Mouse (Mus musculus) embryonic facial prominence, embryonic 11.5 days (tissue): ENCODE measurements around the gene Cfap45. TPM values are rescaled to one million over a fixed set of nuclear protein-coding genes. Genes with fewer than 3 reads are reported as not detected.

ENCODE experiments used
- ATAC-seq: fragments of 200-750 bp; cut with Nextera tagmentation; replicated peaks from 2 replicates; pipeline ENCODE4 v1.8.0; 2017; ENCODE audit warnings: low read depth; ENCODE audit not compliant: insufficient number of reproducible peaks, low FRiP score, low TSS enrichment
- DNase-seq: peaks from one replicate; pipeline ENCODE4 v3.0.0-alpha.2; 2015; ENCODE audit warnings: low spot score
- H3K27ac ChIP-seq: fragments of 300-500 bp; sonication (generic); replicated peaks from 2 replicates; pipeline ENCODE4 v1.5.1; 2014; ENCODE audit warnings: mild to moderate bottlenecking, low read depth, low read length, control low read depth
- H3K27me3 ChIP-seq: fragments of 300-500 bp; sonication (generic); 2 replicates; pipeline ENCODE4 v1.6.1; 2014; ENCODE audit warnings: mild to moderate bottlenecking, low read length, moderate library complexity, mixed read lengths; ENCODE audit not compliant: control insufficient read depth, insufficient read depth
- H3K36me3 ChIP-seq: fragments of 300-500 bp; sonication (generic); replicated peaks from 2 replicates; pipeline ENCODE4 v1.6.1; 2014; ENCODE audit warnings: low read depth, mild to moderate bottlenecking, low read length, moderate library complexity, mixed read lengths; ENCODE audit not compliant: control insufficient read depth, insufficient read depth
- H3K4me1 ChIP-seq: fragments of 300-500 bp; sonication (generic); 2 replicates; pipeline ENCODE4 v1.6.1; 2014; ENCODE audit warnings: low read length, mixed read lengths; ENCODE audit not compliant: control insufficient read depth, insufficient read depth
- H3K4me2 ChIP-seq: fragments of 300-500 bp; sonication (generic); 2 replicates; pipeline ENCODE4 v1.6.1; 2014; ENCODE audit warnings: low read depth, mild to moderate bottlenecking, control low read depth, low read length, moderate library complexity
- H3K4me3 ChIP-seq: fragments of 300-500 bp; sonication (generic); 2 replicates; pipeline ENCODE4 v1.5.1; 2014; ENCODE audit warnings: low read depth, low read length, control low read depth
- H3K9ac ChIP-seq: fragments of 300-500 bp; sonication (generic); replicated peaks from 2 replicates; pipeline ENCODE4 v1.6.1; 2014; ENCODE audit warnings: mild to moderate bottlenecking, control low read depth, low read length
- H3K9me3 ChIP-seq: fragments of 300-500 bp; sonication (generic); replicated peaks from 2 replicates; pipeline ENCODE4 v1.6.1; 2016; ENCODE audit warnings: mild to moderate bottlenecking, low read length, inconsistent platforms, mixed read lengths; ENCODE audit not compliant: control insufficient read depth
- WGBS: fragments of 180-500 bp; shearing (Covaris S2); extraction: QIAGEN DNeasy Blood & Tissue Kit; methylation state at CpG from one replicate; pipeline ENCODE4 v1.1.7; 2014; 5-methylcytosine and 5-hydroxymethylcytosine counted together
- polyA plus RNA-seq: library from polyadenylated mRNA; unstranded; fragments of >200 nt; fragmentation: Nextera tagmentation; extraction: Ambion mirVana; gene quantifications from 2 replicates; pipeline ENCODE4 v1.2.1, GENCODE M21; 2014

Gene Cfap45
- polyA plus RNA-seq, 1 experiment from 2014 or later, result 0.65 TPM

GRCm38 (mm10) chr1:172486651-172487050, 34.0 kb upstream of the Cfap45 start:
- peak overlapping the region; percentile 43 for H3K9ac ChIP-seq

DNA sequence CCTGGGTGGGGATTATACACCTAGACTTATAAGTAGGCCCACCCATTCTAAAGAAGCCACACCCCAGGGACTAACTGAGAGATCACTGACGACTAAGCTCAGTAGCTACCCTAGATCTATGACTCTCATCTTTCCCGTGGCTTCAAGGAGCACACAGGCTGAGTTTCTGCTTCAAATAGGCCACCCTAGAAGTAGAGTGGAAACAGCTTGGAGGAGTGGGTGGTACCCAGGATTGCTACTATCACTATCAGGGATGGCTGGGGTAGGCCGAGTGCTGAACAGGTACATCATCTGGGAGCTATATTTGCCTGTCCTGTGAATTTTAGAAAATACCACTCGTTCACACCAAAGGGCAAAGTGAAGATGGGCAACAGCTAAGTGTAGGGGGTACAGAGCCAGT, 32.7 kb upstream of the Cfap45 start:
- Histone ChIP-seq H3K4me3 (no peak overlapping the region), H3K4me1 (peaks cover 17% of the 10 kb centered on the region), H3K36me3 (peaks cover 3% of the 10 kb centered on the region), H3K27me3 (no peaks in the 10 kb centered on the region), H3K9me3 (no peaks in the 10 kb centered on the region), H3K4me2 (no peak overlapping the region), H3K27ac (no peak overlapping the region), H3K9ac (no peak overlapping the region)
- ATAC-seq (no peak), DNase-seq (no peak)
- 71% methylated on average over 4 of the region's 4 CpGs for WGBS

More at GRCm38 (mm10) chr1:172486651-172487050, 34.0 kb upstream of the Cfap45 start:
- Histone ChIP-seq H3K4me2 (peak overlapping the region; percentile 37), H3K27me3 (no peaks in the 10 kb centered on the region), H3K36me3 (no peaks in the 10 kb centered on the region; the same call in none of the 2 replicates), H3K9me3 (no peaks in the 10 kb centered on the region), H3K4me3 (no peak overlapping the region), H3K27ac (no peak overlapping the region), H3K4me1 (peaks cover 17% of the 10 kb centered on the region)
- DNase-seq (no peak), ATAC-seq (no peak)
- 64% methylated on average over 5 of the region's 5 CpGs for WGBS

DNA sequence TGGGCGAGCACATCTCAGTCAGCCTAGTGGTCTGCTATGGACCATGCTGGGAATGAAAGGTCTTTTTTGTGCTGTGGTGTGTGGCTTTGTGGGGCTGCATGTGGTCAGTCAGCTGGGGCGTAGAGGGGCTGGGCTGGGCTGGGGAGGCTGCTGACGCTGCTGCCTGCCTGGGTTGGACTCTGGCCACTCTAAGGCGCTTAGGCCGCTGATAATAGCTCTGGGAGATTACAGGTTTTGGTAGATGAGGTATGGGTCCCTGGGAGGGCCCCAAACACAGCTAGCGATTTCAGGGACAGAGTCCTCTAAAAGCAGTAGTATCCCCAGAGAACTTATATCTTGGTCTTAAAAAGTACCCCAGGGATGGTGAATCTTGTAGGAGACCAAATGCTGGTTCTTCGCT, 31.8 kb upstream of the Cfap45 start:
- H3K4me1 ChIP-seq, result peaks cover 17% of the 10 kb centered on the region
- no peak overlapping the region for H3K4me3 ChIP-seq
- DNase-seq, result no peak
- no peaks in the 10 kb centered on the region for H3K9me3 ChIP-seq
- WGBS, result 89% methylated on average over 7 of the region's 7 CpGs
- no peak overlapping the region for H3K27ac ChIP-seq
- no peak overlapping the region for H3K9ac ChIP-seq
- H3K4me2 ChIP-seq, result no peak overlapping the region
- ATAC-seq, result no peak
- H3K36me3 ChIP-seq, result peaks cover 6% of the 10 kb centered on the region
- no peaks in the 10 kb centered on the region for H3K27me3 ChIP-seq

GRCm38 (mm10) chr1:172489585-172490250, 30.9 kb upstream of the Cfap45 start:
- DNase-seq (no peak), ATAC-seq (0 out of 2 replicates have a peak, but pooled peaks have one; percentile 16)
- H3K4me2 ChIP-seq, result no peak overlapping the region
- 61% methylated on average over 12 of the region's 12 CpGs for WGBS
- peaks cover 11% of the 10 kb centered on the region for H3K4me1 ChIP-seq
- no peak overlapping the region for H3K9ac ChIP-seq
- H3K27me3 ChIP-seq, result no peaks in the 10 kb centered on the region
- H3K36me3 ChIP-seq, result peaks cover 6% of the 10 kb centered on the region
- no peak overlapping the region for H3K4me3 ChIP-seq
- no peak overlapping the region for H3K27ac ChIP-seq
- no peaks in the 10 kb centered on the region for H3K9me3 ChIP-seq

DNA sequence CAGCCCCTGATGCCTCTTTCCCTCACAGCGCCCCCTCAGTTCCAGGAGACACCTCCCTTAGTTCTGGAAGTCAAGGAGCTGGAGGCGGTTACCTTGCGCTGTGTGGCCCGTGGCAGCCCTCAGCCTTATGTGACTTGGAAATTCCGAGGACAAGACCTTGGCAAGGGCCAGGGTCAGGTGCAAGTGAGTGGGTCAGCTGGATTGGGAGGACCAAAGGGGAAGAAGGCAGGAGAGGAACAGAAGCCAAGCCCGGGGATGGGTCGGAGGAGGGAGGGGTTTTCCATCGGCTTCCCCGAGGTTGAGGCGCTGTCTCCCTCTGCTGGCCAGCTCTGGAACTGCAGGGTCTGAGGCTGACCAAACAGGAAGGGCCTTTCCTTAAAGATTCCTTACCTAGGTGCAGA, 30.3 kb upstream of the Cfap45 start:
- WGBS, result 12% methylated on average over 10 of the region's 10 CpGs
- ATAC-seq, result 0 out of 2 replicates have a peak, but pooled peaks have one; percentile 42
- H3K36me3 ChIP-seq, result peaks cover 6% of the 10 kb centered on the region

DNA sequence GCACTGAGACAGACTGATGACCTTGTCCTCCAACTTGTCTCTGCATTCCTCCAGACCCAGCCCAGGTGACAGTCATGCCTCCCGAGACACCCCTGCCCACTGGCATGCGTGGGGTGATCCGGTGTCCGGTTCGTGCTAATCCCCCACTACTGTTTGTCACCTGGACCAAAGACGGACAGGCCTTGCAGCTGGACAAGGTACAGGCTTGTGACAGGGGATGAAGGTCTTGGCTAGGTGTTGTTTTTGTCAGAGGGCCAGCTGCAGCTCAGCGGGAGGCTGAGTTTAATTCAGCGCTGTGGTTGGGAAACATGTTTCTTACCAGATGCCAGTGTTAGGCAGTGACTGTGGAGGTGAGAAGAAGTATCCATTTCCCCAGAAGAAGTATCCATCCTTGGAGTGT, 28.6 kb upstream of the Cfap45 start:
- H3K4me3 ChIP-seq, result no peak overlapping the region
- no peak overlapping the region for H3K9ac ChIP-seq
- no peaks in the 10 kb centered on the region for H3K27me3 ChIP-seq
- no peaks in the 10 kb centered on the region for H3K9me3 ChIP-seq
- 91% methylated on average over 8 of the region's 8 CpGs for WGBS
- no peaks in the 10 kb centered on the region for H3K4me1 ChIP-seq
- ATAC-seq, result no peak
- no peak overlapping the region for H3K4me2 ChIP-seq
- no peak overlapping the region for H3K27ac ChIP-seq
- H3K36me3 ChIP-seq, result peaks cover 14% of the 10 kb centered on the region
- DNase-seq, result no peak

More for the DNA sequence above, 30.3 kb upstream of the Cfap45 start:
- Histone ChIP-seq H3K27me3 (no peaks in the 10 kb centered on the region), H3K9me3 (no peaks in the 10 kb centered on the region), H3K4me1 (peaks cover 8% of the 10 kb centered on the region), H3K4me3 (peak overlapping the region; percentile 18), H3K9ac (no peak overlapping the region), H3K4me2 (peak overlapping the region; percentile 27), H3K27ac (no peak overlapping the region)
- DNase-seq, result peak; percentile 89

DNA sequence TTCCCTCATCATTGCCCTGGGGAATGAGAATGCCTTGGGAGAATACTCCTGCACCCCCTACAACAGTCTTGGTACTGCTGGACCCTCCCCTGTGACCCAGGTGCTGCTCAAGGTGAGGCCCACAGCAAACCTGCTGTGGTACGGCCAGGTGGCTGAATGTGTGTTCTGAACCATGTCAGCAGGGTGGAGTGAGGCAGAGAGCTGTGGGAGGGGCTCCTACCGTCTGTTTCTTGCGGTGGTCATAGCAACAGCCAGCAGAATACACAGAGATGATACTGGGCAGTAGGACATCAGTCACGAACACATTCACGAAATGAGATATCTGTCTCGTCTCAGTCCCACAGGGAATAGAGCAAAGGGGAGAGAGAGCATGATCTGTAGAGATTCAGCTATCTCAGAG, 27.1 kb upstream of the Cfap45 start:
- 75% methylated on average over 6 of the region's 6 CpGs for WGBS
- H3K4me1 ChIP-seq, result no peaks in the 10 kb centered on the region
- peaks cover 14% of the 10 kb centered on the region for H3K36me3 ChIP-seq
- H3K9ac ChIP-seq, result no peak overlapping the region
- no peaks in the 10 kb centered on the region for H3K27me3 ChIP-seq
- H3K4me3 ChIP-seq, result no peak overlapping the region
- ATAC-seq (no peak), DNase-seq (no peak)
- no peak overlapping the region for H3K27ac ChIP-seq
- H3K4me2 ChIP-seq, result no peak overlapping the region
- H3K9me3 ChIP-seq, result no peaks in the 10 kb centered on the region

- no peak overlapping the region; the same call in 1 of the 2 replicates for H3K4me2 ChIP-seq
- no peak for DNase-seq
- H3K4me1 ChIP-seq, result peaks cover under 1% of the 10 kb centered on the region; the same call in 1 of the 2 replicates
- peaks cover 14% of the 10 kb centered on the region for H3K36me3 ChIP-seq
- no peak overlapping the region for H3K27ac ChIP-seq
- no peak for ATAC-seq
- H3K9ac ChIP-seq, result no peak overlapping the region
- peaks cover 4% of the 10 kb centered on the region for H3K27me3 ChIP-seq
- H3K4me3 ChIP-seq, result no peak overlapping the region
- 82% methylated on average over 17 of the region's 17 CpGs for WGBS
- no peaks in the 10 kb centered on the region for H3K9me3 ChIP-seq
Measured at GRCm38 (mm10) chr1:172496030-172496429, 24.6 kb upstream of the Cfap45 start.
